Mouse (Mus musculus) ovary, adult 18-20 months (tissue): Measurements from ENCODE around the gene Ghr.

Source experiments
- DNase-seq: peaks from one replicate; pipeline ENCODE4 v3.0.0; 2022; ENCODE audit warnings: low spot score, mixed read lengths

The Ghr gene

DNA sequence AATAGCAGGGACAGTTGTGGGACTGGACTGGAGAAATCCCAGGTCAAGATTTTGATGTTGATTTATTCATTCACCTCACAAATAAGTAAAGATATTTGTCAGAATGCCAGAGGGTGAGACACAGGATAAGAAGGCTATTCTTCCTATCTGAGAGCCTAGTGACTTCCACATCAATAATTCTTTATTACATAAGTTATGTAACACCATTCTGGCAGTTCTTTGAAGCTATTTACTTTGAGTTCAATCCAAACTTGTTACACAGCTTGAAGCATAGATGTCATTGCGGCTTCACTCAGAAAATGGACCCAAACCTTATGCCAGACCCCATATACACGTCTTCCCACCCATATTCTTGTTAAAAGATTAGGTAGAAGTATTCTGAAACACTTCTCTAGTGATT is 133.7 kb downstream of the Ghr start:
- DNase-seq: no peak

DNA sequence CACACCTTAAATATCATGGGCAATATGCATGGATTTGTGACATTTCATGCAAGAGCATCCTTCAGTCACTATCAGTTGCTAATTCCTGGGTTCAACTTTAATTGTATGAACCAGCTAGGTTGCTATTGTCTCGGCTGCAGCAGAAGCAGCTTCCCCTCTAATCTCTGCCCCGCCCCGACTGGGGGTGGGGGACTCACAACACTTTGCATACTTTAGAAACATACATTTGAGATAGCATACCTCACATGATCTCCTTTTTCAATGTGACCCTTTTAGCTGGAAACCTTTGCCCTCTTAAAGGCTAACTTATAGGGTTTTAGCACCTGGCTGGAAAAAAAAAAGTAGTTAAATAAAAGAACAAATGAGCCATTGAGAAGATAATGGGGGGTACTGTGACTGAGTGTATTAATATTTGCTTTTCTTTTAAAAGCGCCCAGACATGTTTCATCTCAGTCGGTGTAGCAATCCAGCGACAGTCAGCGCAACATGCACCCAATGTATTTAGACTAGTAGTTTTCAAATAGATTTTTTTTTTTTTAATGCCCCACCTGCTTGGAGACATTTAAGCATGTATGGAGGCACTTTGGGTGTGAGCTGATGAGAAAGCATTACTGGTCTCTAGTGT is 137.9 kb downstream of the Ghr start:
- no peak for DNase-seq

DNA sequence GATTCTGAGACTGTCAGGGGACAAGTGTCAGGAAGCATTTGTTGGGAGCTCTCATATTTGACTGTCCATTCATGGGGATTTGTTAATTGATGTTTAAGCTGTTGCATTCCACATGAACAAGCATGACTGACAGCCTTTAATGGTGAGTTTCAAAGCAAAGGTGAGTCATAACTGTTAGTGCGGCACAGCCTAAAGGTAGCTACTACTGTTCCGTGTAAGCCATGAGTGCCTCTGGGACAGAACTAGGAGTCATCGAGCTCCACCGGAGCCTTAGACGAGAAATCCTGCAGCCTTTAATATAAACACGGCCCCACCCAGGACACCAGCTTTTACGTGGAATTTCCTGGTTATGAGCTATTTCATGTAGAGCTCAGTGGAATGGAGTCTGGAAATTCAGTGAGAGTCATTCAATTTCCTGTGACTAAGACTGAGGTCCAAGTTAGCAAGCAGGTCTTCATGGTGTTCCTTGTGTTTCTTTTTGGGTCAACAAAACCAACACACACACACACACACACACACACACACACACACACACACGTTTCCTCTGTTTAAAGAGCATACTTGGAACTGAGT is 138.8 kb downstream of the Ghr start:
- no peak for DNase-seq

DNA sequence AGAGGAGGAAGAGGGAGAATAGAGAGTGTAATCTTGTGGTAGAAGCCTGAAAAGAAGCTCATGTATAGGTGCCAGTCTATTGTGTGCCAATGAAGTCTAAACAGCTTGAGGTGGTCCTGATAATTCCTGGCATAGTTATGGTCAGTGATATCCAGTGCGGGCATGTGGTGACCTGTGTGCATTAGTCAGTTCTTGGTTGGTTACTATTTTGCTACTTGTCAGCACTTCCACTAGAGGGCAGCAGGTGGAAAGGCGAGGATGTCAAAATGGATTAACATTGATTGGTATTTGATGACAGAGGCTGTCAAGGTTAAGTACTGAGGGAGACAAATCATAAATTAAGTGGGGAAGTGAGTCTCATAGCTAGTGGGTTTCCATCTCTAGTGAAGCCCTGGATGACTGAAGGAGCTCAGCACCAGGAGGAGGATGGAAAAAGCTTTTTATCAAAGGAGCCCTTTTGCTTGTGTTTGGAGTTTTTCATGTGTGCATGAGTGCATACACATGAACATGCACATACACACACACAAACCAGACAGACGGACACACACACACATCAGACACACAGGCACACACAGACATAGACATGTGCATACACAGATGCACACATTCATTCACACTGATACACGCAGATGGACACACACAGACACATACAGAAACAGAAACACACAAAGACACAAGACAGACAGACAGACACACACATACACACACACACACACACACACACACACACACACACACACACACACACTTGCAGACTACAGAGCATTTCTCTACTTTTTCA is 141.6 kb downstream of the Ghr start:
- no peak for DNase-seq

DNA sequence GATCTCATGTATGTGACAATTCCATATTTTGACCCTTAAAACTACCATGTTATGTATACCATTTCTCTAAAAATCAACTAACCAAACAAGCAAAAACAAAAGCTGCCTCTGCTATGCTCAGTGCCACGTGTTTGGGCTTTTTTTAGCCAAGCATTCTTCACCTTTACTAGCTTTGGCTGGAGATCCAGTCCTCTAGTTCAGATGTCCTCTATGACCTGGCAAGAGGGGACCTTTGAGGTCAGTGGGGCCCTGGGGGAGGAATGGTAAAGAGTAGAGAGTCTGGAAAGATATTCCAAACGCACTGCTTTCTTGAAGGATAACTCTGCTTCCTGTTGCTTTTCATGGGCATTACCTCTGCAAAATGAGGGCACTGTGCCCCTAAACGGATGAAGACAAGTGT is 145.9 kb downstream of the Ghr start:
- no peak for DNase-seq

DNA sequence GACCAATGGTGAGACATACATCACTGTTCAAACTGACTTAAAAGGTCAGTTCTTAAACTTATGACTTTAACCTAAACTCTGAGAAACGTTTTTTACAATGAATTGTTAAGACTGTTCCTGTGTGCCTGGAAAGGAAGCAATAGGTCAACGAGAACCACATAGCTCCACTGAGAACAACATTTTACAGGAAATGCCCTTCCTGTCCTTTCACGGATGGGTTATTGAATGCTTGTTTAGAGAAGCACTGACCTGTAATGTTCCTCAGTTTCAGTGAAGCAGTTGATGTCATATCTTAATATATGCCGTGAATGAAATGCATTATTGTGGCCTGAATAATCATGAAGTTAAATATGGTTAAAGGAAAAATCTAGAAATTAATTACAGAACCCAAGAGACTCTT is 147.7 kb downstream of the Ghr start:
- no peak for DNase-seq

DNA sequence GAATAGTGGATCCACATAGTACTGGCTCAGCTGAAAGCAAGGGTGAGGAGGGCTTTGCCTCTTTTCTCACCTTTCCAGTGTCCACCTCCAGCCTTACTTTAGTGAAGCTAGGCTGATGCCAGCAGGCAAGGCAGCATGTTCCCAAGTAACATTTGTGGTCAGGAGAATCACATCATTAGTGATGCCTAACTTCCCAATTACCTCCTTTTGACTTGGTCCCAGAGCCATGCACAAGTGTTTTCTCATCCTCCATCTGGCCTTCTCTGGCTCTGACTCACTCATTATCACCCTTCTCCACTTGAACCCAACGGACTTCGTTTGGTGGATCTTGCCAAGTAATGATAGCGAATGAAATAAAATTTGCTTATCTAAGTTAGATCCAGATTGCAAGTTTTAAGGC is 148.8 kb downstream of the Ghr start:
- no peak for DNase-seq

DNA sequence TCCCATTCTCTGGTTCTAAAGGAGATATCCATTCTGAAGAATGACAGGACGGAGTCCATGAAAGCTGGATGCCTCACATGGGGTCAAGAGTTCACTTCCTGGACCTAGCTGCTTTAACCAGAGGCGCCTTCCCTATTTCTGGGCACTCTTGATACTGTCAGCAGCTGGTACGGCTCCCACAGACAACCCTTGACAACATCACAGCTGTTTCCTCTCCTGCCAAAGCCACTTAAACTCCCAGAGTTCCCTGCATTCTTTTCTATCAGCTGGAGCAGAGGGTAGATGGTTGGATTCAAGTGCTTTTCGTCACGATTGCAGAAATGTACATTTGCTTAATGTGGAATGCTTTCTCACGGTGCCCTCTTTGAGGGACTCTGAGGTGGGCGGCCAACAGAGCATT is 150.0 kb downstream of the Ghr start:
- no peak for DNase-seq

DNA sequence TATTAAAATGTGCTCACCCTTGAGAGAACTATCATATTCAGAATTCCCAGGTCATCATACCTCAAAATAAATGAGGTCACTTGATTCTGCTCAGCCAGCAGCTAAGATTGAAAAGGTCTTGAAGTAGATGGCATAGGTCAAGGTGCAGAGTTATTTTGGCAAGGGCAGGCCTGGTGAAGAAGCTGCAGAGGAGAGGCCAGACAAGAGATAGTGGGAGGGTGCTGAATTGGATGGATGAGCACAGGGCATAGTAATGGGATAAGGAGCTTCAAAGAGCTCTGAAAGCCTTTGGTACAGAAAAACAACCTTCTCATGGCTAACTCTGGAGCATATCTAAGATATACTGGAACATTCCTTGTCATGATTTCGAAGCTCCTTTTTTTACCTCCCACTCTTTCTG is 150.5 kb downstream of the Ghr start:
- no peak for DNase-seq

DNA sequence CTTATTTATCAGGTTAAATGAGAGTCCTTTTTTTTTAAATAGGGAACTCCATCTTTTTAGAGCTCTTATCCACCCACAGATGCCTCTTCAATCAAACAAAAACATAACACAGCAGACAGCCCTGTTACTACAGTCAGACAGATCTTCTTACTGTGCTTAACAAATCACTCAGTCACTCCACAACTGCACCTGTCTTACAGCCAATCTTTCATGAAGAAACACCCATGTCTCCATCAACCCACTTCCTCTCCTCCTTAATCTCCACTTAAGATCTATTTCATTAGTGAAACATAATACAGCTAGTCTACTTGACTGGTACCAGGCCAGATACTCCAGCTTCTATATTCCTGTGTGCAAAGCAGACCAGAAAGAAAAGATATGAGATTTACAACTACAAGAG is 153.9 kb downstream of the Ghr start:
- no peak for DNase-seq

DNA sequence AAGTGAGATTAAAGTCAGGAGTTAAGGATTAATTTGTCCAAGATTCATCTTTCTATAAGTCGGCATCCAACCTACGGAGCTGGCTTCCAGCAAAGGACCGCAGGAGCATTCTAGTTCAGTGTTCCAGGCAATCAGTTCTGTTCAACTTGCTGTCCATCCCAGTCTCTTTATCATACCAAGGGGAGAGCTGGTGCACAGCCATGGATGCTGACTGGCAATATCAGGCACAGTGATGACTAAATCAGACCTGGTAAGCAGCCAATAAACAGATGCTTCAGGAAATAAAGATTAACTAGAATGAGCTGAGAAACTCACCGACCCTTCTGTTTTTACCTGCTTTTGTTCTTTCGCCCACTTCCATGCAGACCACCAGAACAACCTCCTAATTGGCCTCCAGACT is 154.3 kb downstream of the Ghr start:
- DNase-seq: no peak

DNA sequence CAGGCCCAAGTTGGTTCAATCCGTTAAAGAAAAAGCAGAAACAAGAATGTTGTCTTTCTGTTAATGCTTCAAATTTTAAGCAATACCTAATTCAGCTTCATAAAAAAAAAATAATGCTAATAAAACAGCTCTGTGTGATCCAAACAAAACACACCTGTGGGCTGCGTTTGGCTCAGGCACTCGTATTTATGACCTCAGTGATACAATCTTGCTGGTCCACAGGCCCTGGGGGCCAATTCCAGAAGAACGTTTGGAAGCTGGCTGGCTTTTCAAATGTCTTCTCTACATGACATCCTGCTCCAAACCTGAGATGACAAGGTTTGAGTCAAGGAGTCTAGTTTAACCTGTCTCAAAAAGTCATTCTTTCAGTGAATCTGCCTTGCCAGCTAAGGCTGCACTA is 156.9 kb downstream of the Ghr start:
- DNase-seq: no peak

DNA sequence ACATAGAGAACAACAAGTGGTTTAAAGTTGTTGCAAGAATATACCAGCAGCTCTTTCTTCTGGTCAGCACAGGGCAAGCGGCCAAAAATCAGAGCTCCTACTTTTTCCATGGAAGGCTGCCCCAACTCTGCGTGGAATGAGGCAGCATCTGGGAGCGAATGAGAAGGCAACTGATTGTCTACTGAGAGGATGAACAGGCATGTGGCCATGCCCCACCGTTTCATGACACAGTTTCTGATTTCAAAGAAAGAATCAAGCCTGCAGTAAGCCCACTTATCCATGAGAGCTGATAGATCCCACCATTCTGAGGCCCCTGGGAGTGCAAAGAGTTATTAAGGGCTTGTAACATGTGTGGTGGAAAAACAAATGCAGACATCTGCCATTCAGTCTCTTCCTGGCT is 160.1 kb downstream of the Ghr start:
- no peak for DNase-seq

DNA sequence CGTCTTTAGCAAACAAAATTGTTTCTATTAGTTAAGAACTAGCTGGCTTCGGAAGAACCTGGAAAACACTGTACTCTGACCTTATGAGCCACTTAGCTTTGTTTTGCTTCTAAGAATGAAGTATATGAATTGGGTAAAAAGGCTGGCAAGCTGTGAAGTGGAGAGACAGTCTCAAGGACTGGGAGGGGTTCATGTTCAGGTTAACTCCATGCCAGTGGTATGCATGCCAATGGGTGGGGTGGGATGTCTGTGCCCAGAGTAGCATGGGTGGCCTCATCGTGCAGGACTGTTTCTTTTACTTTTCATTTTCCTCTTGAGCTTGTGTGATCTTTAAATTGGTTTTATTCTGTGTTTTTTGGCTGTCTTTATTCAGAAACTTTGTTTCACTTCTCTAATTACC is 165.6 kb downstream of the Ghr start:
- no peak for DNase-seq

DNA sequence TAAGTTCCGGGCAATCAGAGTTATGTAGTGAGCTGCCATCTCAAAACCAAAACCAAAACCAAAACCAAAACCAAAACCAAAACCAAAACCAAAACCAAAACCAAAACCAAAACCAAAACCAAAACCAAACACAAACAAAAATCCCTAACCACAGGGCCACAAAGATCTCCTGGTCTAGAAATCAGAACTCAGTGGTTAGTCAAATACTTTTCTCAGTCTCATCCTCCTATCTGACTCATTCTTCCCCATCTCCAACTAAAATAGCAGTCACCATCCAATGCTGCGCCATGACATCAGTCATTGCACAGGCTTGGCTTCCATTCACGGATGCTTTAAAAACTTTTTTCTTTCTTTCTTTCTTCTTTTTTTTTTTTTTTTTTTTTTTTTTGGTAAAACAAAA is 170.2 kb downstream of the Ghr start:
- no peak for DNase-seq

DNA sequence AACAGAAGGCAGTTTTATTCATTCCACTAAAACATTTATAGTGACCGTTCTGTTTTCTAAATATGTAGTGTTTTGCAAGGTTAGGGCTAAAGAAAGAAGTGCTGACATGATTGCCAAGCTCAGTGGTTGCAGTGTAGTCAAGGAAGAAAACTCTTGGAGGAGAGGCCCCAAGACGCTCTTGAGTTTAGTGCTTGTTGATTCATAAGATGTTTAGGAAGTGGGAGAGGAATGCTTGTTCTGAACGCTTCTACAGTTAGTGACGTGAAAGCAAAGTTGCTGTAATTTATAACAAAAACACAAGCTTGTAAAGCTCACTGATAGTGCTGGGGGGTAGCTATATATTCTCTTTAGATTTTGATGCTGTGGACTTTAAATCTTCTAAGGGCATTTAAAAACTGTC is 174.8 kb downstream of the Ghr start:
- no peak for DNase-seq

DNA sequence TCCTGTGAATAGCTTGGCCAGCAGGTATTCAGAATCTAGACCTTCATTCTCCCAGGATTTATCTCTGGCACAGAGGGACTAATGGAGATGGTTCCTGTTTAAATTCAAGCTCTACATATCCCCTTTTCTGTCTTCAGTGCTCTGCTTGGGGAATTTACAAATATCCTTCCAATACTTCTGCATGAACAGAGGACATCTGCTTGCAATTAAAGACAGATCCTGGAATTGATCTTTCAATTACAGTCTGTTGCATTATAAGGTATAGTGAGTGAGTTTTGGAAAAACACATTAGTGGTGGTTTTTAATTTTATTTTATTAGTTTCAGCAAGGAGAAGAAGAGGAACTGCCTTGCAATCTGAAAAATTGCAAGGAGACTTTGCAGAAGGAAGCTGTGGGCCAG is 184.1 kb downstream of the Ghr start:
- DNase-seq: no peak

DNA sequence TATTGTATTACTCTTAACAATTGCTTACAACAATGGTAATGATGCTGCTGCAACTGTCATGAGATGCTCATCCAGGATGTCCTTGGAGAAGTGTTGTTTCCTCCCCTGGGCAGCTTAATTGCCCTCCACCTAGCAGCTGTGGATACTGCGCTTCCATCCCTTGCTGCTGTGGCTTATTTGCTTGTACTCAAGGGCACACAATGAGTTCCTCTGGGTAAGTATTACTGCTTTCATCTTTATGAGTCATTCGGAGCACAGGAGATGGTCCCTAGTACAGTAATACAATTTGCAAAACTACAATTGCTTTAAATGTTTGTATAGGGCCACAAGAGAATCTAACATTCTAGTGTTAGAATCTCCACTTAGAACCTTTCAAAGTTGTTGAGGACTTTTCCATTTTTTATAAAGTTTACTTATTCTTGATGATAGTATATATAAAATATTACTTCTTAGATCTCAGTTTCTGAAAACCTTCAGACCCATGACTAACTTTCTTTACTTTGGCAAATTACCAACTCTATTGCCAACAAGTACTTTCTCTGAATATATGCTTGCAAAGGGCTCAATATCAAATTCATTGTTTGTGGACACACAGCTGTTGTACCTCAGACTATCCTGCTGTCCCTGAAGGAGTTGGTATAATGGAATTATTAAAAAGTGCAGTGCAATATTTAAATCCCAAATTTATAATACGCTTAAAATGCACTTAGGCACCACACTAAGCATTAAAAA is 185.8 kb downstream of the Ghr start:
- DNase-seq: no peak

DNA sequence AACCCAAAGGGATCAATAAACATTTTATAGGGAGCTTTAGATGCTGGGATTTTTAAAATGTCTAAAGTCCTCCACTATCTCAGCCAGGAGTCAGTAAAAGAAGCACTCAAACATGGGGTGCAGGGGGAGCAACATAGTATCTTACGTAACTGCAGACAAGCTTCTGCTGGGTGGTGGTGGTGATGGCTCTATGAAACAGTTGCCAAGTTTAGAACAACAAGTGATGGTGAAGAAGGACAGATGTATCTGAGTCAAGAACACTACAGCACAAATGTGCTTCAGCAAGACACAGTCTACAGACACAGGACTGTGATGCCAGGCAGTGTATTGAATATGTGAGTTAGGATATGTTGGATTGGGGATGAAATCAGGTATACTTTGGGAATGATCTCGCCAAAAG is 187.1 kb downstream of the Ghr start:
- DNase-seq: no peak

DNA sequence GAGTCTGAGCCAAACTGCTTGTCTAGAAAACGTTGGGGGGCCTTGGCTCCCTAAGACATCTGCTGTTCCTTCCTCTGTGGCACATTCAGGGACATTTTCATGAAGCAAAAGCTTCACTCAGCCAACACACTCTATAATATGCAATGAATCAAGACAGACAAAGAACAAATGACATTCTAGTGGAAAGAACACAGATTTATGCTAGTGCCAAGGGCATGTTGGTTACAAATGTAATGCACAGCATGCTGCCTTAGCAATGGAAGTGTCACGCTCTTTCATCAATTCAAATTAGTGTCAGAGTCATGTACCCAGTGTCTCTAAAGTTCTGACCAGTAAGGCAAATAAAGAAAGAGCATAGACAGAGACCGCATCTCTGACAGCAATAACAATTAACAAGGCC is 187.6 kb downstream of the Ghr start:
- DNase-seq: no peak

DNA sequence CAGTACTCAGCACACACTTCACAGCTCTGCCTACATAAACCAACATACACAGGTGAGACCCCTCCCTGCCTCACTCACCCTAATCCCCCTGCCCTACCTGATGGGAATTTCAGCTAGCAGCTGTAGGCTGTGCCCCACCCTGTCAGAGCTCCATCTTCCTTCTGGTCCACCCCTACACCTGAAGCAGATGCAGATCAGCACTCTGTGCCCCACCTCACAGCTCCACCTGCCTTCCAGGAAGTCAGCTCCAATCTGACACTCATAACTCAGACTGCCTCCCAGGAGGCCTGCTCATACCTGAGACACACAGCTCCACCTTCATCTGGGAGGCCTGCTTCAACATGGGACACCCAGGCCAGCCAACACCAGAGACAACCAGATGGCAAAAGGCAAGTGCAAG is 192.6 kb downstream of the Ghr start:
- no peak for DNase-seq

DNA sequence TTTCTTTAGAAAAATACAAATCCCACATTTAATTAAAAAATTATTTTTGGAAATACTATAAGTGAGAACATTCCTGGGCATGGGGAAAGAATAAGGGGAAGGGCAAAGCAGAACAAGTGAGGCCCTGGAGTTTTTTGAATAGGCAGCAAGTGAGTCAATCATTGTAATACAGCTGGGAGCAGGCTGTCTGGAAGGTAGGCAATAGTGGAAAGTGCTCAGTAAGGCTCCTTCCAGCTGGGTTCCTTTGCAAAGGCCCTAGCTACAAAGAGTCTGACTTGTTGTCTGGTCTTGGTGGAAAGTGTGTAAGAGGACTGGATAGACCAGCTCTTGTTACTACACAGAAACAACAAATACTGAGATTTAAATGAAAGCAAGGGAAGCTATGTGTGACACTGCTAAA is 194.3 kb downstream of the Ghr start:
- no peak for DNase-seq

DNA sequence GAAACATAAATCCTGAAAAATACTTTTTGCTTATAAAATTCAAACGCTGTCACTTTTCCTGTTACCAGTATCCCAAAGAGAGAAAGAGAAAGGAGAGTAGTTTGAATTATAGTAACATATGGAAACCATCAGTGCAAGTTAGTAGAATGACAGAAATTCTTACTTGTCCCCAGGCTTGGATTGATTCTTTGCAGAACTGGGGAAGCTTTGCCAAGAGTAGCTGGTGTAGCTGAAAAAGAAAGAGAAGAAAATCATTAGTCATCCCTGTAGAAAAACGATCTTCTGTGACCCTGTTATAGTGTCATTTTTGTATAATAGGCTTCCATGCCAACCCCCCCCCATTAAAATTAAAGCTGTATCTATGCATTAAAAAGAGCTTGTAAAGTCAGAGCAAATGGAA is 194.8 kb downstream of the Ghr start:
- no peak for DNase-seq
